Mouse (Mus musculus): ENCODE data around the gene Nrf1. TPM values are rescaled to one million over a fixed set of nuclear protein-coding genes. Genes with fewer than 3 reads are reported as not detected.

Gene Nrf1
- polyA plus RNA-seq, 1 experiment from 2014 or later, result 34.0 TPM

DNA sequence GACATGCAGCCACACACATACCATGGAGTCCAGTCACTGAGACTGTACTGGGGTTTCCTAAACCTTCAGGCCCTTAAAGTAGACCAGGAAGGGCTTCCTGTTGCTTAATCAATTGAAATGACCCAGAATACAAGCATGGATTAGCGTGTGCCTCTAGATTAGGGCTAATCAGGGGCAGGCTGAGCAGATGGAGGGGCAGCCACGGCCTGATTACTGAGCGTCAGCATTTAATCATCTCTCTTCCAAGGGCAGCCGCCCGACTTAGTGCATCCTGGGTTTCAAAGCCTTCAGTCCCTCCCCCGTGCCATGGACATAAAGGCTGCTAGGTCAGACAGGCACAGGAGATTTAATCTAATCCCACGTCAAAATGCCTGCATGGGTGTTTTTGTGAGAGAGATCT lies 99.3 kb downstream of the Nrf1 start:
- H3K4me2 ChIP-seq (ENCODE audit: low read length), result no peak overlapping the region
- no peak overlapping the region for H3K4me3 ChIP-seq (ENCODE audit: control insufficient read depth in 1 of 2, insufficient read depth in 1 of 2, low read depth in 1 of 2, low read length in 2 of 2)
- H3K36me3 ChIP-seq (ENCODE audit: control insufficient read depth, insufficient read depth, low read length), result peaks cover 43% of the 10 kb centered on the region
- H3K27ac ChIP-seq (replicated peaks in 1 of 2; ENCODE audit: control insufficient read depth in 1 of 2, insufficient read depth in 1 of 2, low read depth in 2 of 2, low read length in 2 of 2), result no peak overlapping the region
- H3K27me3 ChIP-seq (ENCODE audit: control insufficient read depth, insufficient read depth, low read length), result no peaks in the 10 kb centered on the region
- H3K9me3 ChIP-seq (ENCODE audit: control insufficient read depth, low read length), result no peaks in the 10 kb centered on the region
- WGBS, result 49% methylated on average over 7 of the region's 7 CpGs
- H3K4me1 ChIP-seq (ENCODE audit: control insufficient read depth in 2 of 2, insufficient read depth in 2 of 2, low read length in 2 of 2), result peaks cover 2 to 8% of the 10 kb centered on the region in 2 experiments; a peak in 2 of 4 replicates
- ATAC-seq (ENCODE audit: insufficient number of reproducible peaks, insufficient read depth, low FRiP score, low read depth), result no peak
- no peak overlapping the region for H3K9ac ChIP-seq (ENCODE audit: low read length)

DNA sequence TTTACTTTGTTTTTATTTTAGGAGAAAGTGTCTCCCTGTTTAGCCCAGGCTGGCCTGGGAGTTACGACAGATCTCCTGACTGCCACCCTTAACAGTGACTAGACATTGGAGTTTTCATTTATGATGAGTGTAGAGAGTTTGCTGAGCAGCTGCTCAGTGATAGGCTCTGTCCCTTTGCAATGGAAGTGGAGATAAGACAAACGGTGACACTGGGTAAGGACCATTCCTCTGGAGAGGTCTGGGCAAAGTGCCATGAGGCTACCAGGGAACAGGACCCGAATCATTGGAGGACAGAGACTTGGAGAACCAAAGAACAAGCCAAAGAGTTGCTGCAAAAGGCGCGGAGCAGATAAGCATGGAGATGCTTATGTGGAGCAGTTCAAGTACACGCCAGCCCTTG lies 100.0 kb downstream of the Nrf1 start:
- WGBS, result 43% methylated on average over 6 of the region's 6 CpGs

DNA sequence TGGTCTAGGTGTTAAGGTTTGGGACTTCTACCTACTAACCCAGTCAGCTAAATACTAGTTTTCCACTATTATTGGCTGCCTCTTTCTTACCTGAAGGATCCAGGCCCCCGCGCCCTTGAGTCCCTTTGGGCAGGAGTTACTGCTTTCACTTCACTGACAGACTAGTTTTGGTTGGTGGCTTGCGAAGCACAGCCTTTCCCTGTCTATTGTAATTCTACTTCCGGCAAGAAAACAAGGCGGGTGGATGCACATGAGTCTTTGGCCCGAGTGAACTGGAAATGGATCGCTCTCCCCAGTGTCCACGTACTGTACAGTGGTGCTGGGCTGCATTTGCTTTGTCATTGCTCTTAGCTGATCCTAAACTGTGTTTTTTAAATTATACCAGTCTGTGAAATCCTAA lies 102.7 kb downstream of the Nrf1 start:
- no peak for ATAC-seq (ENCODE audit: insufficient number of reproducible peaks, insufficient read depth, low FRiP score, low read depth)
- Histone ChIP-seq H3K4me2 (ENCODE audit: low read length) (no peak overlapping the region), H3K9ac (ENCODE audit: low read length) (no peak overlapping the region), H3K36me3 (ENCODE audit: control insufficient read depth, insufficient read depth, low read length) (peaks cover 28% of the 10 kb centered on the region), H3K4me1 (ENCODE audit: control insufficient read depth in 2 of 2, insufficient read depth in 2 of 2, low read length in 2 of 2) (peaks cover 2 to 8% of the 10 kb centered on the region in 2 experiments; a peak in 2 of 4 replicates), H3K4me3 (ENCODE audit: control insufficient read depth in 1 of 2, insufficient read depth in 1 of 2, low read depth in 1 of 2, low read length in 2 of 2) (no peak overlapping the region), H3K27me3 (ENCODE audit: control insufficient read depth, insufficient read depth, low read length) (no peaks in the 10 kb centered on the region), H3K27ac (replicated peaks in 1 of 2; ENCODE audit: control insufficient read depth in 1 of 2, insufficient read depth in 1 of 2, low read depth in 2 of 2, low read length in 2 of 2) (no peak overlapping the region), H3K9me3 (ENCODE audit: control insufficient read depth, low read length) (no peaks in the 10 kb centered on the region)
- 93% methylated on average over 8 of the region's 8 CpGs for WGBS

More for the DNA sequence above, 100.0 kb downstream of the Nrf1 start:
- Histone ChIP-seq H3K27ac (replicated peaks in 1 of 2; ENCODE audit: control insufficient read depth in 1 of 2, insufficient read depth in 1 of 2, low read depth in 2 of 2, low read length in 2 of 2) (no peak overlapping the region), H3K36me3 (ENCODE audit: control insufficient read depth, insufficient read depth, low read length) (peaks cover 43% of the 10 kb centered on the region), H3K4me2 (ENCODE audit: low read length) (no peak overlapping the region), H3K4me1 (ENCODE audit: control insufficient read depth in 2 of 2, insufficient read depth in 2 of 2, low read length in 2 of 2) (peaks cover 2 to 8% of the 10 kb centered on the region in 2 experiments; a peak in 2 of 4 replicates), H3K9me3 (ENCODE audit: control insufficient read depth, low read length) (no peaks in the 10 kb centered on the region), H3K4me3 (ENCODE audit: control insufficient read depth in 1 of 2, insufficient read depth in 1 of 2, low read depth in 1 of 2, low read length in 2 of 2) (no peak overlapping the region), H3K9ac (ENCODE audit: low read length) (no peak overlapping the region), H3K27me3 (ENCODE audit: control insufficient read depth, insufficient read depth, low read length) (no peaks in the 10 kb centered on the region)
- no peak for ATAC-seq (ENCODE audit: insufficient number of reproducible peaks, insufficient read depth, low FRiP score, low read depth)

DNA sequence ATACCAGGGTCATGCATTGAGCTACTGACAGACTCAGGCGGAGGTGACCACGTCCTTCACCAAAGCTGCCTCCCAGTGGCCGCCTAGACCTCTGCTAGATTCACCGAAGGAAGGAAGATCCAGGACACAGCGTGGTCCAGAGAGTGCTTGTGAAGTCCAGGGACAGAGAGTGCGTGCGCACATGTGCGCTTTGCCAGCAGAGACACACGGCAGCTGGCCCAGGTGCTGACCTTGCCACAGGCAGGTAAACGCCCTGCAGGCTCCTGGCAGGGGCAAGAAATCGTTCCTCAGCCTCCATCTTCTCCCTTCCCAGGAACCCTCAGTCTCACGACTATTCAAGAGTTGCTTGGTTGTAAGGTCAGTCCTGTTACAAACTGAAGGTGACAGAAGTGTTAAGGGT lies 104.4 kb downstream of the Nrf1 start:
- WGBS, result 89% methylated on average over 12 of the region's 12 CpGs
- ATAC-seq (ENCODE audit: insufficient number of reproducible peaks, insufficient read depth, low FRiP score, low read depth), result no peak
- Histone ChIP-seq H3K9me3 (ENCODE audit: control insufficient read depth, low read length) (no peaks in the 10 kb centered on the region), H3K4me3 (ENCODE audit: control insufficient read depth in 1 of 2, insufficient read depth in 1 of 2, low read depth in 1 of 2, low read length in 2 of 2) (no peak overlapping the region), H3K27me3 (ENCODE audit: control insufficient read depth, insufficient read depth, low read length) (no peaks in the 10 kb centered on the region), H3K4me1 (ENCODE audit: control insufficient read depth in 2 of 2, insufficient read depth in 2 of 2, low read length in 2 of 2) (peaks cover 2 to 8% of the 10 kb centered on the region in 2 experiments; a peak in 2 of 4 replicates), H3K4me2 (ENCODE audit: low read length) (no peak overlapping the region), H3K9ac (ENCODE audit: low read length) (no peak overlapping the region), H3K36me3 (ENCODE audit: control insufficient read depth, insufficient read depth, low read length) (peaks cover 28% of the 10 kb centered on the region), H3K27ac (replicated peaks in 1 of 2; ENCODE audit: control insufficient read depth in 1 of 2, insufficient read depth in 1 of 2, low read depth in 2 of 2, low read length in 2 of 2) (no peak overlapping the region)

DNA sequence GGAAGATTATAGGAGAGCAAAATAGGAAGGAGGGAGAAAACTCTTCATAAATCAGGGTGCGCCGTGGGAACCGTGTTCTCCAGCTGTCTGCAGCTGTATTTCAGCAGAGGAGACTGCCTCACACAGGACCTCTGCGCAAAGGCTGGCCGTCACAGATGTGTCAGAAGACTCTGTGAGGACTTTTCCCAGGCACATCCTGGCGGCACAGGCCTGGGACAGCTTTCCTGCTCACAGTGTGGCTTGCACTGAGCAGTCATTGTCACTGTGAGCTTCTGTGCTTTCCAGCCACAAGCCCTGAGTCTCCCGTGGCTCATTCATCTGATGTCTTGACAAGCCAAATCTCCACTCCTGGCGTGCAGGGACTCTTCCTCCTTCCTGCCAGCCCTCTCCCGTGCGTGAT lies 104.9 kb downstream of the Nrf1 start:
- 72% methylated on average over 10 of the region's 10 CpGs for WGBS
- H3K9ac ChIP-seq (ENCODE audit: low read length), result no peak overlapping the region
- H3K9me3 ChIP-seq (ENCODE audit: control insufficient read depth, low read length), result no peaks in the 10 kb centered on the region
- peaks cover 28% of the 10 kb centered on the region for H3K36me3 ChIP-seq (ENCODE audit: control insufficient read depth, insufficient read depth, low read length)
- no peak for ATAC-seq (ENCODE audit: insufficient number of reproducible peaks, insufficient read depth, low FRiP score, low read depth)
- no peak overlapping the region for H3K4me3 ChIP-seq (ENCODE audit: control insufficient read depth in 1 of 2, insufficient read depth in 1 of 2, low read depth in 1 of 2, low read length in 2 of 2)
- H3K27me3 ChIP-seq (ENCODE audit: control insufficient read depth, insufficient read depth, low read length), result no peaks in the 10 kb centered on the region
- no peak overlapping the region for H3K4me2 ChIP-seq (ENCODE audit: low read length)
- peaks cover 2 to 8% of the 10 kb centered on the region in 2 experiments; a peak in 2 of 4 replicates for H3K4me1 ChIP-seq (ENCODE audit: control insufficient read depth in 2 of 2, insufficient read depth in 2 of 2, low read length in 2 of 2)
- H3K27ac ChIP-seq (replicated peaks in 1 of 2; ENCODE audit: control insufficient read depth in 1 of 2, insufficient read depth in 1 of 2, low read depth in 2 of 2, low read length in 2 of 2), result no peak overlapping the region

DNA sequence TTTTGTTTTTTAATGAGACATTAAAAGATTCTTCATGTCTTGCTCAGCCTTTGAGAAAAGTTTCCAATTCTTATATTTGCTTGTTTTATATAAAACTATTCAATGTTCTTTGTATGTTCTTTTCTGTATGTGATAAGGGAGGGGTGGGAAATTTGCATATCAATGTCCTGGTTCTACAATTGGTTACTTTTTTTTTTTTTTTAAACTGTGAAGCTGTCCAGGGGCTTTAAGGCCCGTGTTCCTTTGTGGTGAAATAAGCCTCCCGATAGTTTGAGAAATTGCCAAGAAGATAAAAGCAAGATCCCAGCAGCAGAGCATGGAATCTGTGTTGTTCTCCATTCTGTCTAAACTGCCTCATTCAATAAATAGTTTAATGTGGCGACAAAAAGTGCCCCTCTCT lies 105.3 kb downstream of the Nrf1 start:
- Histone ChIP-seq H3K27ac (replicated peaks in 1 of 2; ENCODE audit: control insufficient read depth in 1 of 2, insufficient read depth in 1 of 2, low read depth in 2 of 2, low read length in 2 of 2) (no peak overlapping the region), H3K36me3 (ENCODE audit: control insufficient read depth, insufficient read depth, low read length) (peaks cover 28% of the 10 kb centered on the region), H3K4me2 (ENCODE audit: low read length) (no peak overlapping the region), H3K9ac (ENCODE audit: low read length) (no peak overlapping the region), H3K27me3 (ENCODE audit: control insufficient read depth, insufficient read depth, low read length) (no peaks in the 10 kb centered on the region), H3K4me3 (ENCODE audit: control insufficient read depth in 1 of 2, insufficient read depth in 1 of 2, low read depth in 1 of 2, low read length in 2 of 2) (no peak overlapping the region), H3K9me3 (ENCODE audit: control insufficient read depth, low read length) (no peaks in the 10 kb centered on the region), H3K4me1 (ENCODE audit: control insufficient read depth in 2 of 2, insufficient read depth in 2 of 2, low read length in 2 of 2) (peaks cover under 1 to 4% of the 10 kb centered on the region in 2 experiments; a peak in 2 of 4 replicates)
- no peak for ATAC-seq (ENCODE audit: insufficient number of reproducible peaks, insufficient read depth, low FRiP score, low read depth)
- WGBS, result 62% methylated on average over 3 of the region's 3 CpGs

- no peak for ATAC-seq (ENCODE audit: insufficient number of reproducible peaks, insufficient read depth, low FRiP score, low read depth)
- no peaks in the 10 kb centered on the region for H3K4me1 ChIP-seq (ENCODE audit: control insufficient read depth in 2 of 2, insufficient read depth in 2 of 2, low read length in 2 of 2)
- H3K36me3 ChIP-seq (ENCODE audit: control insufficient read depth, insufficient read depth, low read length), result peaks cover 28% of the 10 kb centered on the region
- H3K9me3 ChIP-seq (ENCODE audit: control insufficient read depth, low read length), result no peaks in the 10 kb centered on the region
- no peak overlapping the region for H3K4me3 ChIP-seq (ENCODE audit: control insufficient read depth in 1 of 2, insufficient read depth in 1 of 2, low read depth in 1 of 2, low read length in 2 of 2)
- no peak overlapping the region for H3K9ac ChIP-seq (ENCODE audit: low read length)
- 91% methylated on average over 15 of the region's 15 CpGs for WGBS
- H3K27me3 ChIP-seq (ENCODE audit: control insufficient read depth, insufficient read depth, low read length), result no peaks in the 10 kb centered on the region
- H3K27ac ChIP-seq (replicated peaks in 1 of 2; ENCODE audit: control insufficient read depth in 1 of 2, insufficient read depth in 1 of 2, low read depth in 2 of 2, low read length in 2 of 2), result no peak overlapping the region
- H3K4me2 ChIP-seq (ENCODE audit: low read length), result no peak overlapping the region
Observed at GRCm38 (mm10) chr6:30153733-30154415, 106.1 kb downstream of the Nrf1 start.

Measured in heart, embryonic 14.5 days (tissue).